Mouse (Mus musculus): ENCODE measurements around the gene Ptprc.

GRCm38 (mm10) chr1:138093219-138093618, 82.3 kb downstream of the Ptprc start:
- TF ChIP-seq POLR2A (IDR thresholded peaks at IDR 0.05; ENCODE audit: low read depth, low read length) (no peak), CTCF (IDR thresholded peaks at IDR 0.05; ENCODE audit: extremely low read depth, insufficient read length, insufficient replicate concordance, low read depth, low read length) (no peak)

All from small intestine, adult 2 months (tissue).